Mouse (Mus musculus): ENCODE data around the gene Tldc2. TPM values are rescaled to one million over a fixed set of nuclear protein-coding genes. Genes with fewer than 3 reads are reported as not detected.

The Tldc2 gene
- not detected in 2 replicates for polyA plus RNA-seq (2015; fragmentation: Nextera tagmentation; extraction: Ambion mirVana)

DNA sequence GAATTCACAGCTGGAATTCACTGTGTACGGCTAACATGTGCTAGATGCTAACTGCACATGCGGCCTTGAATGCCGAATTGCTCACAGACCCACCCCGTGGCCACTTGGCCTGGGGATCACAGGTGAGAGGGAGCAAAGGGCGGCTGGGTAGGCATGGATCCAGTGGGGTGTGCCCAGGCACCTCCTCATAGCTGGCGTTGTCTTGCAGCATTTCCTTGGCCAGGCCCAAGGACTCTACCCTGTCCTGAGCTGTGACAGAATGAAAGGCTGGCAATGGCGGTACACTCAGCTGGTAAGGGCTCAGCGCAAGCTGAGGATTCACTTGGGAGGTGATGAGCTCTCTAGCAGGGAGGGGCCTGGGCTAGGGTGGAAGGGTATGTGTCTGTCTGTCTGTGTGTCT lies at the start of gene Tldc2:
TSS of gene Tldc2 (plus strand) at position 260 of the 400 bp plus-strand sequence.
- no peak within 1 kb of the TSS for H3K4me2 ChIP-seq (ENCODE audit: low read depth, low read length)
- WGBS (ENCODE audit: insufficient replicate concordance), result 69% methylated on average over 8 of the region's 8 CpGs
- no peaks in the 10 kb centered on the region for H3K4me1 ChIP-seq (ENCODE audit: insufficient read depth)
- no peak within 1 kb of the TSS for H3K9ac ChIP-seq (replicated peaks)
- H3K9me3 ChIP-seq (ENCODE audit: low read length), result no peaks in the 10 kb centered on the region
- ATAC-seq (no peak), DNase-seq (no peak)
- H3K27ac ChIP-seq (ENCODE audit: low read depth), result no peak within 1 kb of the TSS
- H3K36me3 ChIP-seq (replicated peaks; ENCODE audit: insufficient read depth, low read length), result no peaks in the 10 kb centered on the region
- H3K4me3 ChIP-seq (ENCODE audit: low read depth, low read length), result no peak within 1 kb of the TSS
- no peaks in the 10 kb centered on the region for H3K27me3 ChIP-seq (ENCODE audit: insufficient read depth, low read length)
- TF ChIP-seq EP300 (IDR thresholded peaks at IDR 0.05; ENCODE audit: low read depth) (no peak), CTCF (IDR thresholded peaks at IDR 0.05; ENCODE audit: low read depth) (no peak)

DNA sequence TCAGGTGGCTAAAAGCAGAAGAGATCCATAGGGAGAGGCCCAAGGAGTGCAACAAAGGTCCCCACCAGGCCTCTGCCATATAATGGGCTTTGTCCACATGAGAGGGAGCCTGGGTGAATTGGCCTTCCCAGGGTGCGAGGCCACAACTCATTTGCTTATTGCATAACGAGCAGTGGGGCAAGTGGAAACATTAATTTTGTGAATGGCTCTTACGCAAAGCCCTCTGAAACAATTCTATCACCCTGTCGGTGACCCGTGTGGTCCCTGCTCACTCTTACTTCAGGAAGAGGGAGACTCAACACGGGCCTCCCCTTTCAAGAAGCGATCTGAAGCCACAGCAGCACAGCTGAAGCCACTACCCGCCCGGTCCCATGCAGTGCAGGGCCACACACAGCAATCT lies 49.6 kb upstream of the Tldc2 start:
- ATAC-seq (no peak), DNase-seq (no peak)
- 65% methylated on average over 9 of the region's 9 CpGs for WGBS (ENCODE audit: insufficient replicate concordance)
- Histone ChIP-seq H3K9ac (replicated peaks) (no peak overlapping the region), H3K9me3 (ENCODE audit: low read length) (no peaks in the 10 kb centered on the region), H3K27me3 (ENCODE audit: insufficient read depth, low read length) (no peaks in the 10 kb centered on the region), H3K36me3 (replicated peaks; ENCODE audit: insufficient read depth, low read length) (peaks cover 7% of the 10 kb centered on the region), H3K4me3 (ENCODE audit: low read depth, low read length) (no peak overlapping the region), H3K4me2 (ENCODE audit: low read depth, low read length) (no peak overlapping the region), H3K4me1 (ENCODE audit: insufficient read depth) (no peaks in the 10 kb centered on the region), H3K27ac (ENCODE audit: low read depth) (no peak overlapping the region)
- TF ChIP-seq EP300 (IDR thresholded peaks at IDR 0.05; ENCODE audit: low read depth), result no peak
- TF ChIP-seq CTCF (IDR thresholded peaks at IDR 0.05; ENCODE audit: low read depth), result no peak

- Histone ChIP-seq H3K27me3 (ENCODE audit: insufficient read depth, low read length) (no peaks in the 10 kb centered on the region), H3K9me3 (ENCODE audit: low read length) (no peaks in the 10 kb centered on the region), H3K36me3 (replicated peaks; ENCODE audit: insufficient read depth, low read length) (peaks cover 4% of the 10 kb centered on the region), H3K4me1 (ENCODE audit: insufficient read depth) (peaks cover 3% of the 10 kb centered on the region; the same call in 1 of the 2 replicates), H3K4me3 (ENCODE audit: low read depth, low read length) (no peak overlapping the region), H3K9ac (replicated peaks) (no peak overlapping the region), H3K4me2 (ENCODE audit: low read depth, low read length) (no peak overlapping the region), H3K27ac (ENCODE audit: low read depth) (no peak overlapping the region)
- ATAC-seq, result no peak
- WGBS (ENCODE audit: insufficient replicate concordance), result 86% methylated on average over 48 of the region's 50 CpGs
- no peak for DNase-seq
- TF ChIP-seq EP300 (IDR thresholded peaks at IDR 0.05; ENCODE audit: low read depth), result no peak
- TF ChIP-seq CTCF (IDR thresholded peaks at IDR 0.05; ENCODE audit: low read depth), result peak; percentile 36
Observed at GRCm38 (mm10) chr2:157039900-157040648, 46.8 kb upstream of the Tldc2 start.

DNA sequence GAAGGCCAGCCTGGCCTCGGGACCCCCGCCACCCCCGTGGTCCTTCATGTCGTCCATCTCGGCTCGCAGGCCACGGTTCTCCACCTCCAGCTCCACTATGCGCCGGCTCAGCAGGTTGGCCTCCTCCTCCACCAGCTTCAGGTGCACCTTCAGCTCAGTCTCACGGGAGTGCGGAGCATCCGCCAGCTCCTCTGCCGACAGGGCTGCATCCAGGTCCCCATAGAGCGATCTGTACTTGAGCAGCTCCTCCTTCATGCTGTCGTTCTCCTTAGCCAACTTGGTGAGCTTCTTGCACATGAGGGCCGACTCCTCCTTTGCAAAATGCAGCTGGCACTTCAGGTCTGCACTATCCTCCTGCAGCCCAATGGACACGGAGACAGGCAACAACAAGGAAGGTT lies 46.2 kb upstream of the Tldc2 start:
- Histone ChIP-seq H3K9ac (replicated peaks) (no peak overlapping the region), H3K4me2 (ENCODE audit: low read depth, low read length) (no peak overlapping the region), H3K36me3 (replicated peaks; ENCODE audit: insufficient read depth, low read length) (peaks cover 4% of the 10 kb centered on the region), H3K27ac (ENCODE audit: low read depth) (no peak overlapping the region), H3K4me1 (ENCODE audit: insufficient read depth) (peaks cover 3% of the 10 kb centered on the region; the same call in 1 of the 2 replicates), H3K27me3 (ENCODE audit: insufficient read depth, low read length) (no peaks in the 10 kb centered on the region), H3K4me3 (ENCODE audit: low read depth, low read length) (no peak overlapping the region), H3K9me3 (ENCODE audit: low read length) (0 out of 2 replicates have a peak, but pooled peaks cover under 1% of the 10 kb centered on the region)
- 81% methylated on average over 17 of the region's 17 CpGs for WGBS (ENCODE audit: insufficient replicate concordance)
- no peak for DNase-seq
- ATAC-seq, result no peak
- TF ChIP-seq CTCF (IDR thresholded peaks at IDR 0.05; ENCODE audit: low read depth), result no peak
- TF ChIP-seq EP300 (IDR thresholded peaks at IDR 0.05; ENCODE audit: low read depth), result no peak

- H3K9ac ChIP-seq (replicated peaks), result no peak overlapping the region
- H3K9me3 ChIP-seq (ENCODE audit: low read length), result 0 out of 2 replicates have a peak, but pooled peaks cover 3% of the 10 kb centered on the region
- no peak overlapping the region for H3K27ac ChIP-seq (ENCODE audit: low read depth)
- DNase-seq (no peak), ATAC-seq (no peak)
- peaks cover 4% of the 10 kb centered on the region for H3K36me3 ChIP-seq (replicated peaks; ENCODE audit: insufficient read depth, low read length)
- H3K4me3 ChIP-seq (ENCODE audit: low read depth, low read length), result no peak overlapping the region
- peaks cover 3% of the 10 kb centered on the region; the same call in 1 of the 2 replicates for H3K4me1 ChIP-seq (ENCODE audit: insufficient read depth)
- no peaks in the 10 kb centered on the region for H3K27me3 ChIP-seq (ENCODE audit: insufficient read depth, low read length)
- H3K4me2 ChIP-seq (ENCODE audit: low read depth, low read length), result no peak overlapping the region
- WGBS (ENCODE audit: insufficient replicate concordance), result 55% methylated on average over 7 of the region's 7 CpGs
- TF ChIP-seq CTCF (IDR thresholded peaks at IDR 0.05; ENCODE audit: low read depth), result no peak
- no peak for TF ChIP-seq EP300 (IDR thresholded peaks at IDR 0.05; ENCODE audit: low read depth)
Observed at GRCm38 (mm10) chr2:157041421-157041820, 45.4 kb upstream of the Tldc2 start.

- WGBS (ENCODE audit: insufficient replicate concordance), result 87% methylated on average over 8 of the region's 8 CpGs
- Histone ChIP-seq H3K27me3 (ENCODE audit: insufficient read depth, low read length) (no peaks in the 10 kb centered on the region), H3K27ac (ENCODE audit: low read depth) (no peak overlapping the region), H3K4me1 (ENCODE audit: insufficient read depth) (peaks cover 3% of the 10 kb centered on the region; the same call in 1 of the 2 replicates), H3K4me2 (ENCODE audit: low read depth, low read length) (no peak overlapping the region), H3K9ac (replicated peaks) (no peak overlapping the region), H3K9me3 (ENCODE audit: low read length) (0 out of 2 replicates have a peak, but pooled peaks cover 3% of the 10 kb centered on the region), H3K36me3 (replicated peaks; ENCODE audit: insufficient read depth, low read length) (peaks cover 4% of the 10 kb centered on the region), H3K4me3 (ENCODE audit: low read depth, low read length) (no peak overlapping the region)
- TF ChIP-seq EP300 (IDR thresholded peaks at IDR 0.05; ENCODE audit: low read depth) (no peak), CTCF (IDR thresholded peaks at IDR 0.05; ENCODE audit: low read depth) (no peak)
- DNase-seq (no peak), ATAC-seq (no peak)
Observed at GRCm38 (mm10) chr2:157043556-157043955, 43.3 kb upstream of the Tldc2 start.

Measured in liver, postnatal 0 days (tissue).